Mouse (Mus musculus) stomach, embryonic 14.5 days (tissue): ENCODE measurements around the gene Copg1. TPM values are rescaled to one million over a fixed set of nuclear protein-coding genes. Genes with fewer than 3 reads are reported as not detected.

ENCODE experiments used
- ATAC-seq: fragments of 200-750 bp; cut with Nextera tagmentation; 2 replicates; pipeline ENCODE4 v1.8.0; 2017; ENCODE audit warnings: low read depth, moderate TSS enrichment; ENCODE audit not compliant: insufficient number of reproducible peaks, insufficient read depth, low FRiP score
- H3K27ac ChIP-seq: fragments of 300-500 bp; sonication (generic); 2 replicates; pipeline ENCODE4 v1.5.1; 2014; ENCODE audit warnings: mild to moderate bottlenecking, low read length, moderate library complexity, mixed read lengths
- H3K27me3 ChIP-seq: fragments of 300-500 bp; sonication (generic); 2 replicates; pipeline ENCODE4 v1.6.1; 2014; ENCODE audit warnings: low read length, control low read depth, mixed read lengths; ENCODE audit not compliant: control insufficient read depth, insufficient read depth
- H3K36me3 ChIP-seq: fragments of 300-500 bp; sonication (generic); 2 replicates; pipeline ENCODE4 v1.6.1; 2014; ENCODE audit warnings: mild to moderate bottlenecking, control low read depth, low read length, moderate library complexity, mixed read lengths; ENCODE audit not compliant: control insufficient read depth, insufficient read depth
- H3K4me1 ChIP-seq: fragments of 300-500 bp; sonication (generic); 2 replicates; pipeline ENCODE4 v1.6.1; 2014; ENCODE audit warnings: low read length, control low read depth, mixed read lengths; ENCODE audit not compliant: control insufficient read depth, insufficient read depth
- H3K4me2 ChIP-seq: fragments of 300-500 bp; sonication (generic); replicated peaks from 2 replicates; pipeline ENCODE4 v1.6.1; 2014; ENCODE audit warnings: low read depth, low read length, control low read depth
- H3K4me3 ChIP-seq: fragments of 300-500 bp; sonication (generic); 2 replicates; pipeline ENCODE4 v1.5.1; 2014; ENCODE audit warnings: low read depth, low read length, control low read depth
- H3K9ac ChIP-seq: fragments of 300-500 bp; sonication (generic); replicated peaks from 2 replicates; pipeline ENCODE4 v1.6.1; 2014; ENCODE audit warnings: low read depth, mild to moderate bottlenecking, control low read depth, low read length, moderate library complexity, mixed read lengths
- H3K9me3 ChIP-seq: fragments of 300-500 bp; sonication (generic); 2 replicates; pipeline ENCODE4 v1.6.1; 2016; ENCODE audit warnings: low read depth, low read length, control low read depth; ENCODE audit not compliant: control insufficient read depth
- WGBS: fragments of 180-500 bp; shearing (Covaris S2); extraction: QIAGEN DNeasy Blood & Tissue Kit; methylation state at CpG from one replicate; pipeline ENCODE4 v1.1.7; 2014; 5-methylcytosine and 5-hydroxymethylcytosine counted together
- polyA plus RNA-seq: library from polyadenylated mRNA; unstranded; fragments of >200 nt; fragmentation: Nextera tagmentation; extraction: Ambion mirVana; gene quantifications from 2 replicates; pipeline ENCODE4 v1.2.1, GENCODE M21; 2014

Copg1 gene
- polyA plus RNA-seq, 1 experiment from 2014 or later = 164 TPM

DNA sequence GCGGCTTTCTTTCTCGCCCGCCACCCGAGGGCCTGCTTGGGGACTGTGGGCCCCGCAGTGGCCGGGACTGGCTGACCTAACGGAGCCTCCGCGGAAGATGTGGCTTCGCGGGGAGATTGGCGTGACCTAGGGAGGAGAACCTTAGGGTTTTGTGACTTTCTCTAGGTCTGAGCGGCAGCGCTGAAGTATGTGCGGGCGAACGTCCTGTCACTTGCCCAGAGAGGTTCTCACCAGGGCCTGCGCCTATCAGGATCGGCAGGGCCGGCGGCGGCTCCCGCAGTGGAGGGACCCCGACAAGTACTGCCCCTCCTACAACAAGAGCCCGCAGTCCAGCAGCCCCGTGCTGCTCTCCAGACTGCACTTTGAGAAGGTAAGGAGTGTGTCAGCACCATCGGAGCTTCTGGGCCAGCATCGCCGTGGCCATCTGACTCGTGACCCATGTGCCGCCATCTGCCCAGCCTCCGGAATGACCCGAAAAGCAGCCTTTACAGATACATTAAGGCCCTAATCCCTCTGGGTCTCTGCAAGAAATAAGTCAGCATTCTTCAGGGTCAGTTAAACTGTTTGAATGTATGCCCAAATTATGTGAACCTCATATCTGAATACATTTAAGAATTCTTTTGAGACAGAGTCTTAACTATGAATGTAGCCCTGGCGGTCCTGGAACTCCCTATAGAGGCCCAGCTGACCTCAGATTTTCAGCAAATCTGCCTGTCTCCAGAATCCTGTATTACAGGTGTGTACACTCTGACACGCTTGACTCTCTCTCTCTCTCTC is 26.9 kb downstream of the Copg1 start:
- peak; percentile 26 for ATAC-seq
- Histone ChIP-seq H3K9ac (peak overlapping the region; percentile 71), H3K27ac (peak overlapping the region; percentile 79), H3K27me3 (no peaks in the 10 kb centered on the region), H3K36me3 (peaks cover 50% of the 10 kb centered on the region), H3K9me3 (no peaks in the 10 kb centered on the region), H3K4me1 (0 out of 2 replicates have a peak, but pooled peaks cover 7% of the 10 kb centered on the region), H3K4me3 (peak overlapping the region; percentile 62), H3K4me2 (peak overlapping the region; percentile 79)
- WGBS = 3% methylated on average over 35 of the region's 35 CpGs

DNA sequence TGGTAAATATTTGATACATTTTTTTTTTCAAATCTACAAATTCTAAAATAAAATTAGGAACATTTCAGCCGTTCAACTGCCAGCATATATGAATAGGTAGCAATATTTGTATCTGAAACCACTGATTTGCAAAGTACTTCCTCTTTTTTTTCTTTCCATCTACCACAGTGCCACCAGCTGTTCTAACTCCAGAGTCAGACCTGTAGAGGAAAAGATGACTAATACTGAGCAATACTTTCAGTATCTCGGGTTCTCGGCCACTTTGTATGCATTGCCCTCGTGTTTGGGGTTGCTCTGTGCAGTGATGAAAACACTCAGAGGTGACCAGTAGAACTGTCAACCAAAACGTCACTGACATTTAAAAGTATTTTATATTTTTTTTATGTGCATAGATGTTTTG is 28.3 kb downstream of the Copg1 start:
- H3K27me3 ChIP-seq = no peaks in the 10 kb centered on the region
- no peak for ATAC-seq
- no peak overlapping the region for H3K4me2 ChIP-seq
- peaks cover 50% of the 10 kb centered on the region for H3K36me3 ChIP-seq
- H3K27ac ChIP-seq = no peak overlapping the region
- H3K9ac ChIP-seq = no peak overlapping the region
- H3K4me3 ChIP-seq = no peak overlapping the region
- H3K9me3 ChIP-seq = no peaks in the 10 kb centered on the region
- 65% methylated on average over 5 of the region's 5 CpGs for WGBS
- H3K4me1 ChIP-seq = 0 out of 2 replicates have a peak, but pooled peaks cover 7% of the 10 kb centered on the region

DNA sequence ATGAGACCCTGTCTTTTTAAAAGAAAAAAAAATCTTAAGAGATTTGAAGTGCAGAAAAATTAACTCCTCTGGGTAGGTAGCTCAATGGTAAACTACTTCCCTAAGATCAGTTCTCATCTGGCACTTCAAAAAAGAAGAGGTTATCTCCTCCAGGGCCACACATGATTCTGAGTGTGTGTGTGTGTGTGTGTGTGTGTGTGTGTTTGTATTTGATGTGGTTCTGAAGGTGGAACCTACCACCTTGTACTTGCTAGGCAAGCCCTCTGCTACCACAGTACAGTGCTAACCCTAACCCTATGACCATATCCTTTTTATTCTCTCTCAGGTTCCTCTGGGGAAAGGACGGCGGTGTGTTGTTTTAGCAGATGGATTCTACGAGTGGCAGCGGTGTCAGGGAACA is 33.6 kb downstream of the Copg1 start:
- 96% methylated on average over 4 of the region's 4 CpGs for WGBS
- peaks cover 53% of the 10 kb centered on the region for H3K36me3 ChIP-seq
- H3K27me3 ChIP-seq = no peaks in the 10 kb centered on the region
- H3K9ac ChIP-seq = no peak overlapping the region
- H3K4me1 ChIP-seq = no peaks in the 10 kb centered on the region
- H3K9me3 ChIP-seq = no peaks in the 10 kb centered on the region
- no peak for ATAC-seq
- no peak overlapping the region for H3K27ac ChIP-seq
- no peak overlapping the region for H3K4me3 ChIP-seq
- H3K4me2 ChIP-seq = no peak overlapping the region

DNA sequence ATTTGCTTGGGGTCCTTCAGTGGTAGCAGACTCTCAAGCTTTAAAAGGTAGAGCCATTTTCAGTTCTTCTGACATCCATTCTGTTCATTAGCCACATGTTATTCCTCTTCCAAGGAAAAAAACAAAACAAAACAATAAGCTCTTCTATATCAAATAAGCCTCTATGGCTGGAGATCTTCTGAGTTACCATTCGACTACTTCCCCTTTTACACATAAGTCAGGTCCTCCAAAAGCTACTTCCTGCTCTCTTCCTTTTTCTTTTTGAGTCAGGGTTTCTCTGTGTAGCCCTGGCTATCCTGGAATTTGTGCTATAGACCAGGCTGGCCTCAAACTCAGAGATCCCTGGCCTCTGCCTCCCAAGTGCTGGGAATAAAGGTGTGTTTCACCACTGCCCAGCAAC is 36.0 kb downstream of the Copg1 start:
- no peak overlapping the region for H3K4me3 ChIP-seq
- no peak overlapping the region for H3K9ac ChIP-seq
- peaks cover 45% of the 10 kb centered on the region for H3K36me3 ChIP-seq

DNA sequence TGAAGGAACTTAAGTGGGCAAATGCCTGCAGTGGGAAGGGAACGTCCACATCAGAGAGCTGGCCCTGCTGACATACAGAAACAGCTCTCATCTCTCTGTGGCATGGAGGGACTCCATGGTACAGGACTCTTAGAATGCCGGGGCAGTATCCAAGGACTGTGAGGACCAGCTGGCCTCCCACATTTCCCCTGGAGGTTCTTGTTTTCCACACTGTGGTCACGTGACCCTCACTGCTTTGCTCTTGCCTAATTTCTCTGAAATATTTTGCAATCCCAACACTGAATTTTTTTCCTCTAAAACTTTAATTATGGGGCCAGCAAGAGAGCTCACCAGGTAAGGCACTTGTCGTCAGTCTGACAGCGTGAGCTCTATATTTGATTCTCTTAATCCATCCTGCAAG is 47.4 kb downstream of the Copg1 start:
- Histone ChIP-seq H3K27ac (no peak overlapping the region), H3K27me3 (no peaks in the 10 kb centered on the region), H3K4me2 (no peak overlapping the region), H3K4me1 (no peaks in the 10 kb centered on the region; the same call in 1 of the 2 replicates), H3K9me3 (no peaks in the 10 kb centered on the region), H3K36me3 (peaks cover 47% of the 10 kb centered on the region), H3K4me3 (no peak overlapping the region), H3K9ac (no peak overlapping the region)
- no peak for ATAC-seq
- 86% methylated on average over 5 of the region's 5 CpGs for WGBS

More for the DNA sequence above, 36.0 kb downstream of the Copg1 start:
- no peaks in the 10 kb centered on the region for H3K9me3 ChIP-seq
- H3K4me1 ChIP-seq = no peaks in the 10 kb centered on the region
- H3K27me3 ChIP-seq = no peaks in the 10 kb centered on the region
- ATAC-seq = no peak
- H3K27ac ChIP-seq = no peak overlapping the region
- no peak overlapping the region for H3K4me2 ChIP-seq
- WGBS = 93% methylated on average over 1 of the region's 1 CpGs

DNA sequence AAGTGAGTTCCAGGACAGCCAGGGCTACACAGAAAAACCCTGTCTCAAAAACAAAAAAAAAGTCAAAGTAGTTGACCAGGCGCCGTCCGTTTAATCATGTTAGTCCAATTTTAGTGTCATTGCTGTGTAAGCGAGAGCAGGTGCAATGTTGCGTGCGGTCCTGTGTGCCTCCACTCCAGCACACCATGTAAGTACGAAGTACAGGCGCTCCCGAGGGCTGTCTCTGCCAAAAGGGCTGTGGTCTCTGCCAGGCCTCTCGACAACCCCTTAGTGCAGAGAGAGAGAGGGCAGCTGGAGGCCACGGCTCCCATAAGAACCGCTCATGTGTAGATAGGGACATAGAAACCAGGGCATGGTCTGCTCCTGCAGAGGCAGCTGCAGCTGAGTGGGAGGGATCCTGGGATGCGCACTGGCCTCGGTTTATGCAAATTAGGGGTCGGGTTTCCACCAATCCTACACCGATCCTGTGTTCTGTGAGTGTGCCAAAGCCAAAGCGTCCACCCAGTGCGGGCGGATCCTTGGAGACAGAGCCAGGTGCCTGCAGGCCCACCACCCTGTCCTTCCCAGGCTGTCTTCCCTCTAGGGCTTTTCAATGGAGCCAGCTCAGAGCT is 49.7 kb downstream of the Copg1 start:
- peak; percentile 95 for ATAC-seq
- Histone ChIP-seq H3K4me1 (no peaks in the 10 kb centered on the region; the same call in 1 of the 2 replicates), H3K27me3 (no peaks in the 10 kb centered on the region), H3K9me3 (no peaks in the 10 kb centered on the region), H3K9ac (no peak overlapping the region), H3K36me3 (peaks cover 39% of the 10 kb centered on the region), H3K4me2 (no peak overlapping the region), H3K27ac (no peak overlapping the region), H3K4me3 (no peak overlapping the region)
- 35% methylated on average over 19 of the region's 19 CpGs for WGBS

DNA sequence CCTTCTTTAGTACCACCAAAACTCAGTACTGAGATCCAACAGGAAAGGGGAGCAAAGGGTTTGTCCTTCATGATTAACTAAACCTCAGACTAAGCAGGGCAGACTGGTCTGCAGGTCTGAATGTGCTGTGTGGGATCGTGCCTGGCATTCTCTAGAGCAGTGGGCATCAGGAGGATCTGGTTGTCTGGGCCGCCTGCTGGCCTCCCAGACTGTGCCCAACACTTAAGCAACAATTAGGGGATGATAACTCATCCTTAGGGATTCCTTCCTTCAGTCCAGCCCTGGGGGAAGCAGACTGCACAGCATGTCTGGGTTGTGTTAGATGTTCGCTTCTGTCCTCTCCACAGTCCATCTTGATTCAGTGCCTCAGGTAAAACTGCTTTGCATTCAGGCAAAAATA is 51.3 kb downstream of the Copg1 start:
- H3K9ac ChIP-seq = no peak overlapping the region
- H3K36me3 ChIP-seq = peaks cover 25% of the 10 kb centered on the region
- H3K9me3 ChIP-seq = no peaks in the 10 kb centered on the region
- H3K4me2 ChIP-seq = no peak overlapping the region
- 88% methylated on average over 3 of the region's 3 CpGs for WGBS
- ATAC-seq = no peak
- H3K4me1 ChIP-seq = no peaks in the 10 kb centered on the region; the same call in 1 of the 2 replicates
- no peak overlapping the region for H3K27ac ChIP-seq
- no peak overlapping the region for H3K4me3 ChIP-seq
- no peaks in the 10 kb centered on the region for H3K27me3 ChIP-seq

DNA sequence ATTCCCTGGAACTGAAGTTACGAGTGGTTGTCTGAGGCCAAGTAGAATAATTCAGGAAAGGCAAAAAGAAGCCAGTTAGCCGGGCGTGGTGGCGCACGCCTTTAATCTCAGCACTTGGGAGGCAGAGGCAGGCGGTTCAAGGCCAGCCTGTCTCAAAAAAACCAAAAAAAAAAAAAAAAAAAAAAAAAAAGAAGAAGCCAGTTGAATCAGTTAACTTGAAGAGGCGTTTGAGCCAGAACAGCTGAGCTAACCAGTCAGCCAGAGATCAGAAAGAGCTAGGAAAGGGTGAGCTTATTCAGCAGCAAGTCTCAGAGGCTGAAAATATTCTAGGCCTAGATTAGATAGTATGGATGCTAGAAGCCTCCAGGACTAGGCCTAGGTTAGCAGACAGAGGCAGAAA is 54.6 kb downstream of the Copg1 start:
- H3K4me2 ChIP-seq = no peak overlapping the region

More for the DNA sequence above, 54.6 kb downstream of the Copg1 start:
- Histone ChIP-seq H3K4me1 (no peaks in the 10 kb centered on the region; the same call in 1 of the 2 replicates), H3K27ac (no peak overlapping the region), H3K27me3 (no peaks in the 10 kb centered on the region), H3K36me3 (no peaks in the 10 kb centered on the region), H3K9ac (no peak overlapping the region), H3K9me3 (no peaks in the 10 kb centered on the region), H3K4me3 (no peak overlapping the region)
- no peak for ATAC-seq
- 76% methylated on average over 7 of the region's 7 CpGs for WGBS
